Mouse (Mus musculus): Measurements from ENCODE around the gene Cyth4.

GRCm38 (mm10) chr15:78610705-78611462 is 14.0 kb downstream of the Cyth4 start:
- TF ChIP-seq CTCF (IDR thresholded peaks at IDR 0.05; ENCODE audit: control insufficient read depth, insufficient read depth, low read length) = no peak
- no peak for TF ChIP-seq POLR2A (IDR thresholded peaks at IDR 0.05; ENCODE audit: borderline replicate concordance, control insufficient read depth, low read depth, low read length)
